Mouse (Mus musculus): ENCODE measurements around the gene Gm10518. TPM values are rescaled to one million over a fixed set of nuclear protein-coding genes. Genes with fewer than 3 reads are reported as not detected.
"Not testable (repeated sequence)": the region's sequence is repeated elsewhere in the genome, so short reads cannot be mapped to it uniquely, and the experiment has no call there.

The Gm10518 gene
- polyA plus RNA-seq, 1 experiment, result not detected

GRCm38 (mm10) chr1:179805751-179806150 is 2.6 kb downstream of the Gm10518 start:
- DNase-seq (ENCODE audit: low read depth), result no peak
- TF ChIP-seq POLR2A (IDR thresholded peaks at IDR 0.05; ENCODE audit: borderline replicate concordance, extremely low read depth, insufficient read depth, insufficient read length, poor library complexity, severe bottlenecking) (no peak), CTCF (IDR thresholded peaks at IDR 0.05; ENCODE audit: borderline replicate concordance, extremely low read depth, insufficient read depth, insufficient read length) (no peak)

- no peak for DNase-seq (ENCODE audit: low read depth)
- TF ChIP-seq CTCF (IDR thresholded peaks at IDR 0.05; ENCODE audit: borderline replicate concordance, extremely low read depth, insufficient read depth, insufficient read length), result no peak
- no peak for TF ChIP-seq POLR2A (IDR thresholded peaks at IDR 0.05; ENCODE audit: borderline replicate concordance, extremely low read depth, insufficient read depth, insufficient read length, poor library complexity, severe bottlenecking)
These were observed 4.3 kb downstream of the Gm10518 start for GRCm38 (mm10) chr1:179807468-179807867.

- TF ChIP-seq CTCF (IDR thresholded peaks at IDR 0.05; ENCODE audit: borderline replicate concordance, extremely low read depth, insufficient read depth, insufficient read length), result no peak
- no peak for TF ChIP-seq POLR2A (IDR thresholded peaks at IDR 0.05; ENCODE audit: borderline replicate concordance, extremely low read depth, insufficient read depth, insufficient read length, poor library complexity, severe bottlenecking)
- no peak for DNase-seq (ENCODE audit: low read depth)
These were observed 5.1 kb downstream of the Gm10518 start for GRCm38 (mm10) chr1:179808300-179808699.

DNA sequence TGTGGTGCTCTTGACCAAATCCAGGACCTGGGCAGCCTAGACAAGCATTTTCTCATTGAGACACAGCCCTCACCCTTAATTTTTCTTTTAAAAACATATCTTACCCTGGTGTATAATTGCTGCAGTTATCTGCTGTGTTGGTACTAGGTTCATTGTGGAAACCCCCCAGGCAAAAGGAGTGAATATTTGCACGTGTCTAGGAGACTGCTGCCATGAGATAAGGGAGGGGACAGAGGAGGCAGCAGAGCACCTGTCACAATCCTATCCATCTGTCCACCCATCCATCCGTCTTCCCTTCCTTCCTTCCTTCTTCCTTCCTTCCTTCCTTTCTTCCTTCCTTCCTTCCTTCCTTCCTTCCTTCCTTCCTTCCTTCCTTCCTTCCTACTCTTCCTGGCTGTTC is 10.2 kb downstream of the Gm10518 start:
- no peak for DNase-seq (ENCODE audit: low read depth)
- TF ChIP-seq CTCF (IDR thresholded peaks at IDR 0.05; ENCODE audit: borderline replicate concordance, extremely low read depth, insufficient read depth, insufficient read length) (no peak), POLR2A (IDR thresholded peaks at IDR 0.05; ENCODE audit: borderline replicate concordance, extremely low read depth, insufficient read depth, insufficient read length, poor library complexity, severe bottlenecking) (no peak)

DNA sequence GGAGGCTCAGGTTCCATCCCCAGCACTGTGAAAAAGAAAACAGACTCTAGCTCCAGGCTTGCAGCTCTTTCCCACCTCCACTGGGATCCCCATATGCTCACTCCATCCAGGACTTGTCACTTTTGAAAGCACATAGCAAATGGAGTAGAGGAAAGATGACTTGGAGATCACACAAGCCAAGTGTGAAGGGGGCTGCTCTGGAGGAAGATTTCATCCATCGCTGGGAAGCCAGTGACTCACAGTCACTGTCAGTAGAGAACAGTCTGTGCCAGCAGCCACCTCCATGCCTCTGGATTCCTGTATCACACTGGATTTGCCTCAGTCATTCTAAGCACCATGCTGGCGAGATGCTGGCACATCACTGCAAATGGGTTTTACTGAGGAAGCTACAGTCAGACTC is 11.4 kb downstream of the Gm10518 start:
- TF ChIP-seq CTCF (IDR thresholded peaks at IDR 0.05; ENCODE audit: borderline replicate concordance, extremely low read depth, insufficient read depth, insufficient read length), result no peak
- no peak for DNase-seq (ENCODE audit: low read depth)

DNA sequence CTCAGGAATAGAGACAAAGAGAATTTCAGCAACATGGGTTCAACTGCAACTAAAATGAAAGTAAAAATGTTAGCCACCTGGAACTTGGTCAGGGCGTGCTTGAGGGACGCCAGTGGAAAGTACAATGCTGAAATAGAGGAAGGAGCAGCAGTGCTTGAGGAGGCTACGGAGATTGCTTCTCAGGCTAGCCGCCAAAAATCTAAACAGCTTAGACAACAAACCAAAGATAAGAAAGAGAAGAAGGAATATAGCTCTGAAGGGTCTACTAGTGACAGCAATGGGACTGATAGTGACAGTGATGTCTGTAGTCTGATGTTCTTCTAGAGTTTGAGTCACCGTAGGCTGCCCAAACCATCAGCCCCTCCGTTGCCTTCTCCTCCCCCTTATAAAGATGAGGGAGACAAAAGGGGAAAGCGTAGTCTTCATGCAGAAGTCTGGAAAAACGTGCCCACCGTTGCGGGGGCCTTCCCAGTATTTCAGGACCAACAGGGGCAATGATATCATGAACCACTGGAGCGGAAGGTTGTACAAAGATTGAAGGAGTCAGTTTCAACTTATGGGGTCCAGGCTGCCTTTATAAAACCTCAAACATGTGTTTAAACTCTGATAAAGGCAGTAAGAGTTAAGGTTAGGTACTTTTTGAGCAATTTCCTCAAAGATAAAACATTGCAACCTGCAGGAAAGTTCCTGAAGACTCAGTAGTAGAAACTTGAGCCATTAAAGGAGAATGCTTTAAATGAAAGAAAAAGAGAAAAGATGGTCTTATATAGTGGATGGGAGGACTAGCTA is 15.5 kb downstream of the Gm10518 start:
- not testable (repeated sequence) for DNase-seq (ENCODE audit: low read depth)

GRCm38 (mm10) chr1:179824549-179824948 is 21.4 kb downstream of the Gm10518 start:
- TF ChIP-seq POLR2A (IDR thresholded peaks at IDR 0.05; ENCODE audit: borderline replicate concordance, extremely low read depth, insufficient read depth, insufficient read length, poor library complexity, severe bottlenecking) (no peak), CTCF (IDR thresholded peaks at IDR 0.05; ENCODE audit: borderline replicate concordance, extremely low read depth, insufficient read depth, insufficient read length) (no peak)
- no peak for DNase-seq (ENCODE audit: low read depth)

DNA sequence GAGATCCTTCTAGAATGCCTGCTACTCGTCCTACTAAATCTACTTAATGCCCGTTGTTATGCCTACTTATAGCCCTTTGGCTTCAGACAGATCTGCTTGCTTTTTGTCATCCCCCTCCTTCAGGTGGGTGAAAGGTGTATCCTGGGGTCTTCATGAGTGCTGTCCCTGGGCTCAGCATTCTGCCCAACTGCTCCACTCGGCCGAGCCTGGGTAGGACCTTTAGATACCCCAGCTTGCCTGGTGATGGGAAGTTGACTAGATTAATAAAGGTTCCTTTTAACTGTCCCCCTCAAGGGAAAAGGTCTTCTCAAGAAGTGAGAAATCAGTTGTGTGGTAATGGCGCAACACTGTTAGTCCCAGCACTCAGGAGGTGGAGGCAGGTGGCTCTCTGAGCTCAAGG is 24.9 kb downstream of the Gm10518 start:
- DNase-seq (ENCODE audit: low read depth), result no peak

DNA sequence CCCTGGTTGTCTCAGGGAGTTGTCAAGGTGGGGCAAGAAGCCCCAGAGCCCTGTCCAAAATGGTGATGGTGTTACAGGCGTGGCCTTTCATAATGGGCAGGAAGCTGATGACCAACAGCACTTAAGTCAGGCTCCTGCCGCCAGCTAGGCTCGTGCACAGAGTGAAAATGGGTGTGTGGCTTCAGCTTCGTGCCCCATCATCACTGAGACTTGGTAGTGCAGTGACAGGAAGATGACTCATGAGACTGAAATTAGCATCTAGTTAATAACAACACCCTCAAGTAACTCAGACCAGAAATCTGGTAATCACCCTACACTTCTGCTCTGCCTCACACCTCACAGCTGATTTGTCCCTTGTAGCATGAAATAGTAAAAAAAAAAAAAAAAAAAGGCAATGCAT is 25.7 kb downstream of the Gm10518 start:
- TF ChIP-seq CTCF (IDR thresholded peaks at IDR 0.05; ENCODE audit: borderline replicate concordance, extremely low read depth, insufficient read depth, insufficient read length) (no peak), POLR2A (IDR thresholded peaks at IDR 0.05; ENCODE audit: borderline replicate concordance, extremely low read depth, insufficient read depth, insufficient read length, poor library complexity, severe bottlenecking) (no peak)
- DNase-seq (ENCODE audit: low read depth), result no peak

More for the DNA sequence above, 24.9 kb downstream of the Gm10518 start:
- TF ChIP-seq POLR2A (IDR thresholded peaks at IDR 0.05; ENCODE audit: borderline replicate concordance, extremely low read depth, insufficient read depth, insufficient read length, poor library complexity, severe bottlenecking) (no peak), CTCF (IDR thresholded peaks at IDR 0.05; ENCODE audit: borderline replicate concordance, extremely low read depth, insufficient read depth, insufficient read length) (no peak)

- no peak for DNase-seq (ENCODE audit: low read depth)
- TF ChIP-seq POLR2A (IDR thresholded peaks at IDR 0.05; ENCODE audit: borderline replicate concordance, extremely low read depth, insufficient read depth, insufficient read length, poor library complexity, severe bottlenecking) (no peak), CTCF (IDR thresholded peaks at IDR 0.05; ENCODE audit: borderline replicate concordance, extremely low read depth, insufficient read depth, insufficient read length) (no peak)
These were observed 29.6 kb downstream of the Gm10518 start for GRCm38 (mm10) chr1:179832710-179833240.

- no peak for DNase-seq (ENCODE audit: low read depth)
- TF ChIP-seq POLR2A (IDR thresholded peaks at IDR 0.05; ENCODE audit: borderline replicate concordance, extremely low read depth, insufficient read depth, insufficient read length, poor library complexity, severe bottlenecking) (no peak), CTCF (IDR thresholded peaks at IDR 0.05; ENCODE audit: borderline replicate concordance, extremely low read depth, insufficient read depth, insufficient read length) (no peak)
These were observed 30.4 kb downstream of the Gm10518 start for GRCm38 (mm10) chr1:179833596-179833995.

GRCm38 (mm10) chr1:179835753-179836425 is 32.7 kb downstream of the Gm10518 start:
- DNase-seq (ENCODE audit: low read depth), result no peak
- TF ChIP-seq CTCF (IDR thresholded peaks at IDR 0.05; ENCODE audit: borderline replicate concordance, extremely low read depth, insufficient read depth, insufficient read length), result no peak
- TF ChIP-seq POLR2A (IDR thresholded peaks at IDR 0.05; ENCODE audit: borderline replicate concordance, extremely low read depth, insufficient read depth, insufficient read length, poor library complexity, severe bottlenecking), result no peak

Data from brain, embryonic 14.5 days (tissue).